Mouse (Mus musculus) kidney, postnatal 4 days (tissue): ENCODE data around the gene Camk2b.
A peak's percentile ranks its signal among the peaks of the same experiment; 100 is the strongest.
"Not testable (repeated sequence)": the region's sequence is repeated elsewhere in the genome, so short reads cannot be mapped to it uniquely, and the experiment has no call there.

Experiments used
- DNase-seq, 2 experiments: peaks; one replicate each; pipeline ENCODE4 v3.0.0; 2021; ENCODE audit warnings: mixed read lengths in 2 of 2

The Camk2b gene

GRCm38 (mm10) chr11:6011879-6012278, 54.3 kb downstream of the Camk2b start:
- no peak for DNase-seq

GRCm38 (mm10) chr11:6010751-6011482, 55.2 kb downstream of the Camk2b start:
- DNase-seq: not testable (repeated sequence)

DNA sequence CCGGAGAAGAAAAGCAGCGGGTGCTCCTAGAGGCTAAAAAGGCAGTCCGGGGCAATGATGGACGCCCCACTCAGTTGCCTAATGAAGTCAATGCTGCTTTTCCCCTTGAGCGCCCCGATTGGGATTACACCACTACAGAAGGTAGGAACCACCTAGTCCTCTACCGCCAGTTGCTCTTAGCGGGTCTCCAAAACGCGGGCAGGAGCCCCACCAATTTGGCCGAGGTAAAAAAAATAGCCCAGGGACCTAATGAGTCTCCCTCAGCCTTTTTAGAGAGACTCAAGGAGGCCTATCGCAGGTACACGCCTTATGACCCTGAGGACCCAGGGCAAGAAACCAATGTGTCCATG, 58.4 kb downstream of the Camk2b start:
- DNase-seq: not testable (repeated sequence)

DNA sequence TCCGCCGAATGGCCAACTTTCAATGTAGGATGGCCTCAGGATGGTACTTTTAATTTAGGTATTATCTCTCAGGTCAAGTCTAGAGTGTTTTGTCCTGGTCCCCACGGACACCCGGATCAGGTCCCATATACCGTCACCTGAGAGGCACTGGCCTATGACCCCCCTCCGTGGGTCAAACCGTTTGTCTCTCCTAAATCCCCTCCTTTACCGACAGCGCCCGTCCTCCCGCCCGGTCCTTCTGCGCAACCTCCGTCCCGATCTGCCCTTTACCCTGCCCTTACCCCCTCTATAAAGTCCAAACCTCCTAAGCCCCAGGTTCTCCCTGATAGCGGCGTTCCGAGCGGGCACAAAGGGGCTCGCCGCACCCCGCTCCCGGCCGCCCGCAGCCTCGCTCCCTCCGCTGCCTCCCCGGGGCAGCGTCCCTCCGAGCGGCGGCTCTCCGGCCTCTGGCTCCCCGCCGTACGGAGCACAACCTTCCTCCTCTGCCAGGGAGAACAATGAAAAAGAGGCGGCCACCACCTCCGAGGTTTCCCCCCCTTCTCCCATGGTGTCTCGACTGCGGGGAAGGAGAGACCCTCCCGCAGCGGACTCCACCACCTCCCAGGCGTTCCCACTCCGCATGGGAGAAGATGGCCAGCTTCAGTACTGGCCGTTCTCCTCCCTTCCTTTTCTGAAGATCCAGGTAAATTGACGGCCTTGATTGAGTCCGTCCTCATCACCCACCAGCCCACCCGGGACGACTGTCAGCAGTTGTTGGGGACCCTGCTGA, 59.0 kb downstream of the Camk2b start:
- DNase-seq: not testable (repeated sequence)

DNA sequence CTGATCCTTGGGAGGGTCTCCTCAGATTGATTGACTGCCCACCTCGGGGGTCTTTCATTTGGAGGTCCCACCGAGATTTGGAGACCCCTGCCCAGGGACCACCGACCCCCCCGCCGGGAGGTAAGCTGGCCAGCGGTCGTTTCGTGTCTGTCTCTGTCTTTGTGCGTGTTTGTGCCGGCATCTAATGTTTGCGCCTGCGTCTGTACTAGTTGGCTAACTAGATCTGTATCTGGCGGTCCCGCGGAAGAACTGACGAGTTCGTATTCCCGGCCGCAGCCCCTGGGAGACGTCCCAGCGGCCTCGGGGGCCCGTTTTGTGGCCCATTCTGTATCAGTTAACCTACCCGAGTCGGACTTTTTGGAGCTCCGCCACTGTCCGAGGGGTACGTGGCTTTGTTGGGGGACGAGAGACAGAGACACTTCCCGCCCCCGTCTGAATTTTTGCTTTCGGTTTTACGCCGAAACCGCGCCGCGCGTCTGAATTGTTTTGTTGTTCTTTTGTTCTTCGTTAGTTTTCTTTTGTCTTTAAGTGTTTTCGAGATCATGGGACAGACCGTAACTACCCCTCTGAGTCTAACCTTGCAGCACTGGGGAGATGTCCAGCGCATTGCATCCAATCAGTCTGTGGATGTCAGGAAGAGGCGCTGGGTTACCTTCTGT, 59.7 kb downstream of the Camk2b start:
- not testable (repeated sequence) for DNase-seq

DNA sequence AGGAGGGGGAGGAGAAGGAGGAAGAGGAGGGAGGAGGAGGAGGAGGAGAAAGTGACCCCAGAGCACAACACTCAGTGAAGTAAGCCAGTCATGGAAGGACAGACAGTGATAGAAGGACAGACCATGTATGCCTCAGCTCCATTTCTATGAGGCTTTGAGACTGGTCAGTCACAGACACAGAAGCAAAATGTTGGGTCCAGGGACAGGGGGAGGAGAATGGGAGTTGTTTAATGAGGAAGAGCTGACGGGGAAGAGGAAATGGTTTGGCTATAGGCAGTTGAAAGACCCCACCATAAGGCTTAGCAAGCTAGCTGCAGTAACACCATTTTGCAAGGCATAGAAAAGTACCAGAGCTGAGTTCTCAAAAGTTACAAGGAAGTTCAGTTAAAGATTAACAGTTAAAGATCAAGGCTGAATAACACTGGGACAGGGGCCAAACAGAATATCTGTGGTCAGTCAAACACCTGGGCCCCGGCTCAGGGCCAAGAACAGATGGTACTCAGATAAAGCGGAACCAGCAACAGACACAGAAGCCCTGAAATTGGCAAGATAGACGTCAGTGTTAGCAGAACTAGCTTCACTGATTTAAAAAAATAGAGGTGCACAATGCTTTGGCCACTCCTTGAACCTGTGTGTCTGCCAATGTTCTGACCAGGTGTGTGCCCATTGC, 60.7 kb downstream of the Camk2b start:
- DNase-seq: not testable (repeated sequence)

DNA sequence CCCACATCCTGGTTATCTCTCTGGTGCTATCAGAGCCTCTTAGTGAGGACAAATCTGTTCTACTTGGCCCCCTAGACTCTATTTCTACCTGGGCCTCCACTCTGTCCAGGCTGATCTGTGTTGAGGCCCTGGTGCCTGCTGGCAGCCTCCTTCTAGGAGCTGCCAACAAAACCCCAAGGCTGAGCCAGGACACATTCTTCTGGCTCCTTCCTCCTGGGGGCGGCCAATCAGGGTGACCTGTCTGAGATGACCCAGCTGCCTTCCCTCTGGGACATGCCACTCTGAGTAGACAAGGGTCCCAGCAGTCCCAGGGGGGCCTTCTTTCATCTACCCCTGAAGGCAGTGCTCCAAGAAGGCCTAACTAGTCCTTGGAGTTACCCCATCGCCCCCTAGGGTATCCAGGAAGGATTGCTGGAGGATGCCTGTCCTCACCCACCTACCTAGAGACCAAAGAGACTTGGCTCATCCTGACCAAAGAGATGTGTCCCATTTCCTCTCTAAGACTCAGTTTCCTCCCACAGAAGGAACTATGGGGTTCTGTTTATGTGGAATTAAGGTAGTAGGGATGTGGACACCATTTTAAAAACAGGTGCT, 63.0 kb downstream of the Camk2b start:
- DNase-seq: no peak

DNA sequence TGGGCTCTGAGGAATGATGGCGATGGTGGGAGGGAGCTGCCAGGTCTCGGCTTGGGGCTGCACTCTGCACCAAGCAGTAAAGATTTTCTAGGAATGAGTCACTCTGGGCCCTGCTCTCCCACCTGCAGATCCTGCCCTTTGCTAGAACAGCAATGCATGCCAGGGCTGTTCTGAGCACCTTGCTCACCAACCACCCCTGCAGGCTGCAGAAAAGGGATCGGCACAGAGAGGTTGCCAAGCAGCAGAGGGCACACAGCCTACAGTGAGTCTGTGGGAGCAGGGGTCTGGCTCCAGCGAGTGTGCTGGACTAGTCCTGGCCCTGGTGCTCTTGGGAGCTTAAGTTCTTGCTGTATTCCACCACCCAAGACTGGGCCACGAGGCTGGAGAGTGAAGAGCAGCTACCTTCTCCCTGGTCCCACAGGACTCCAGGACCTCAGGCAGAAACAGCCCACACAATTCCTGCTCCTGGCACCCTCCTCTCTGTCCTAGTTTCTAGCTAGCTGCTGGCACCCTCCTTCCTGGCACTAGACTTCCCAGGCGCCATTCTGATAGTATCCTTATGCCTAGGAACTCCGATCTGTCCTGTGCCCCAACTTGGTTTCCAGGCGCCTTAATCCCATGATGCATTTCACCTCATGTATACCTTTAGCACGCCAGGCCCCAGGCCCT, 64.0 kb downstream of the Camk2b start:
- no peak for DNase-seq

GRCm38 (mm10) chr11:6000961-6001682, 65.0 kb downstream of the Camk2b start:
- no peak for DNase-seq

DNA sequence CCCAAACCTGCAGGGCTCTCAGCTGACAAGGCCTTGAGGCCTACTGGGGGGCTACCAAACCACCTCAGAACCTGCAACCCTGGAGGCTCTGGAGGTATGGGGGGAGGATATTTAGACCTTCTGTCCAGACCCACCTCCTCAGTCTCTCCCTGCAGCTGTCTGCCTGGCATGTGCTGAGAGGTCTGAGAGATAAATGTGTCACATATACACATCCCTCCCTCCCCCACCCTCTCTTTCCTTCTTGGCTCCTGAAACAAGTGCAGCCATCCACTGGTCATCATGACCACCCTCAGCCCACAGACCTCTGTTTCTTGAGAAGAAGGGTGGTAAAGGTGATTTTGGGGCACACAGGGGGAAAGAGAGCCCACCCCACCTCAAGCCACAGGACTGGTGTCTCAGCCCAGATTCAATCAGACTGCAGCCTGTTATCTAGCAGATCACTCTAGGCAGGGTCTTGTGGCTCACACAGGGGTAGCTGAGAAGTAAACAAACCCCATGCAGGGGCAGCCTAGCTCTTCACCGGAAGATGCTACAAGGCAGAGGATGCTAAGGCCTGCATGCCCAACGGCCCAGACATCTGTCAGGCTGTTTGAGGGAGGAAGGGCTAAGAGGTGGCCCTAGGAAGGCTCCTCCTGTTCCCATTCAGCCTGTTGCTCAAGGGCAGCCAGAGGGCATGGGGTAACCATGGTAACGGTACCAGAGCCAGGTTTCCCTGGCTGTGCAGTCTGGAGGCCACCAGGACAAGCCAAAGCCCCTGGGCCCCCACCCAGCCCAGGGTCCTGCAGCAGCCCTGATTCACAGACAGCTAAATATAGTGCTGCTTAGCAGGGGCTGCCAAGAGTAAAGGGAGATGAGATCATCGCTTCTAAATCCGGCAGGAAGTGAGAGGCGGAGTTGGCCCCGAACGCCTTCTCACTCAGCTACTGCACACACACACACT, 66.1 kb downstream of the Camk2b start:
- peak; percentile 71 to 83 for DNase-seq

- DNase-seq: no peak
These were observed 67.7 kb downstream of the Camk2b start for GRCm38 (mm10) chr11:5998472-5998871.

- DNase-seq: peak; percentile 93
These were observed 70.2 kb downstream of the Camk2b start for GRCm38 (mm10) chr11:5995989-5996388.

GRCm38 (mm10) chr11:5994880-5995279, 71.3 kb downstream of the Camk2b start:
- DNase-seq: no peak

DNA sequence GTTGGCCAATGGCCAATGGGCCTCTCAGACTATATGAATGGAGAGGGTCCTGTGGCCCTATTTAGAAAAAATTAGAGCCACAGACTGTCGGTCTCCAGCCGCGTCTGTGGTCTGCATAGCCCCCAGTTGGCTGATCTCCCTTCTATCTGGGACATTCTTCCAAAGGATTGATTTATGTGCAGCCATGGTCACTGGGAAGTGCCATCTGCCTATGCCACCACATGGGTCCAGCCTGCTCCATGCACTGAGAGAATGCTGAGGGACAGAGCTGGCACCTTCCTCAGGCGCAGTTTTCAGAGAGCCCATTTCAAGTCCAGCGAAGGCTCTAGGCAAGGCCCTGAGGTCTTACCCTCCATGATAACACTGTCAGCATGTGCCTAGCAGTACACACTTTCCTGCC, 72.0 kb downstream of the Camk2b start:
- no peak for DNase-seq

GRCm38 (mm10) chr11:5990910-5991309, 75.3 kb downstream of the Camk2b start:
- DNase-seq: peak; percentile 70 to 78

- no peak for DNase-seq
These were observed 76.1 kb downstream of the Camk2b start for GRCm38 (mm10) chr11:5989954-5990593.

- no peak for DNase-seq
These were observed 78.0 kb downstream of the Camk2b start for GRCm38 (mm10) chr11:5988126-5988525.

GRCm38 (mm10) chr11:5983629-5984028, 82.5 kb downstream of the Camk2b start:
- DNase-seq: no peak

- DNase-seq: no peak
These were observed 84.8 kb downstream of the Camk2b start for GRCm38 (mm10) chr11:5981323-5981722.

DNA sequence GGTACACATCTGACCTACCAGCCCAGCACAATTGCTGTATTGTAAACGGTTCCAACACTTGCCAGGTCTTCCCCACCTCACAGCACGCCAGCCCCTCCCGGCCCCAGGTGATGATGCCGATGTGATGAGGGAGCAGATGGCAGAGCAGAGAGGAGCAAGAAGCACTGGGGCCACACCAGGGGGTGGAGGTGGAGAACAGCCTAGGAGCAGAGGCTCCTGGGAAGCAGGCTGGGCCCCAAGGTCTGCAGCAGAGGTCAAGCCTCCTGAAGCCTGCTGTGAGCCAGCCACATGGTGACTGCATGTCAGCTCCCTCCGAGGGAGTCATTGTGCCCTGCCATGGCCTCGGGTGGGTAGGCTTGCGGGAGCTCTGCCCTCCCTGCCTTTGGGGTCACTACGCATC, 85.6 kb downstream of the Camk2b start:
- no peak for DNase-seq
